Mouse (Mus musculus) heart, embryonic 10.5 days (tissue): Measurements from ENCODE around the gene Psmg3. TPM values are rescaled to one million over a fixed set of nuclear protein-coding genes. Genes with fewer than 3 reads are reported as not detected.

ENCODE experiments used
- DNase-seq: peaks from one replicate; pipeline ENCODE4 v3.0.0-alpha.2; 2017; ENCODE audit warnings: low spot score
- H3K27ac ChIP-seq: fragments of 300-500 bp; sonication (generic); 2 replicates; pipeline ENCODE4 v1.5.1; 2016; ENCODE audit warnings: mild to moderate bottlenecking
- H3K27me3 ChIP-seq: fragments of 300-500 bp; sonication (generic); 2 replicates; pipeline ENCODE4 v1.6.1; 2016; ENCODE audit warnings: mild to moderate bottlenecking; ENCODE audit not compliant: poor library complexity, insufficient read depth, severe bottlenecking
- H3K36me3 ChIP-seq: fragments of 300-500 bp; sonication (generic); 2 replicates; pipeline ENCODE4 v1.6.1; 2016; ENCODE audit warnings: mild to moderate bottlenecking, moderate library complexity
- H3K4me1 ChIP-seq: fragments of 300-500 bp; sonication (generic); 2 replicates; pipeline ENCODE4 v1.6.1; 2016; ENCODE audit warnings: mild to moderate bottlenecking
- H3K4me3 ChIP-seq: fragments of 300-500 bp; sonication (generic); 2 replicates; pipeline ENCODE4 v1.5.1; 2016; ENCODE audit warnings: mild to moderate bottlenecking, moderate library complexity
- H3K9me3 ChIP-seq: fragments of 300-500 bp; sonication (generic); 2 replicates; pipeline ENCODE4 v1.6.1; 2016; ENCODE audit warnings: mild to moderate bottlenecking, moderate library complexity
- WGBS: fragments of 180-500 bp; shearing (Covaris S2); methylation state at CpG from one replicate; pipeline ENCODE4 v1.1.7; 2016; 5-methylcytosine and 5-hydroxymethylcytosine counted together
- polyA plus RNA-seq: library from polyadenylated mRNA; unstranded; fragments of >200 nt; fragmentation: Nextera tagmentation; extraction: Ambion mirVana; gene quantifications from 2 replicates; pipeline ENCODE4 v1.2.1, GENCODE M21; 2016

Gene Psmg3
- polyA plus RNA-seq: 57.0 and 76.5 TPM in 2 replicates

- under 1% methylated on average over 43 of the region's 43 CpGs for WGBS
- no peaks in the 10 kb centered on the region for H3K27me3 ChIP-seq
- peaks cover 30% of the 10 kb centered on the region for H3K36me3 ChIP-seq
- peak within 1 kb of the TSS; percentile 90 for H3K27ac ChIP-seq
- DNase-seq: peak; percentile 96
- no peaks in the 10 kb centered on the region for H3K9me3 ChIP-seq
- peak within 1 kb of the TSS; percentile 93 for H3K4me3 ChIP-seq
- H3K4me1 ChIP-seq: peaks cover 16% of the 10 kb centered on the region
These were observed at the start of gene Psmg3, which contains the start of gene Gm26938 for GRCm38 (mm10) chr5:139826357-139827055. Psmg3 (minus strand) TSS chr5:139826885. Gm26938 (minus strand) TSS chr5:139826407.

- Histone ChIP-seq H3K4me1 (peaks cover 9% of the 10 kb centered on the region), H3K27ac (no peak overlapping the region), H3K4me3 (no peak overlapping the region), H3K27me3 (peaks cover 5% of the 10 kb centered on the region; the same call in 1 of the 2 replicates), H3K36me3 (no peaks in the 10 kb centered on the region), H3K9me3 (no peaks in the 10 kb centered on the region)
- WGBS: 71% methylated on average over 1 of the region's 1 CpGs
- DNase-seq: no peak
These were observed 44.8 kb upstream of the Psmg3 start for GRCm38 (mm10) chr5:139871526-139871925.

- no peak for DNase-seq
- H3K36me3 ChIP-seq: no peaks in the 10 kb centered on the region
- WGBS: 15% methylated on average over 4 of the region's 4 CpGs
These were observed 44.2 kb upstream of the Psmg3 start for GRCm38 (mm10) chr5:139870886-139871285.

GRCm38 (mm10) chr5:139862759-139863158 lies 36.1 kb upstream of the Psmg3 start:
- Histone ChIP-seq H3K36me3 (no peaks in the 10 kb centered on the region), H3K9me3 (no peaks in the 10 kb centered on the region), H3K27ac (no peak overlapping the region), H3K4me1 (peaks cover 3% of the 10 kb centered on the region; the same call in 1 of the 2 replicates), H3K4me3 (no peak overlapping the region), H3K27me3 (peaks cover 11% of the 10 kb centered on the region)
- no peak for DNase-seq
- WGBS: 56% methylated on average over 4 of the region's 4 CpGs

More at GRCm38 (mm10) chr5:139870886-139871285, 44.2 kb upstream of the Psmg3 start:
- no peak overlapping the region for H3K4me3 ChIP-seq
- peaks cover 5% of the 10 kb centered on the region; the same call in 1 of the 2 replicates for H3K27me3 ChIP-seq
- H3K4me1 ChIP-seq: peaks cover 9% of the 10 kb centered on the region
- no peaks in the 10 kb centered on the region for H3K9me3 ChIP-seq
- H3K27ac ChIP-seq: no peak overlapping the region

DNA sequence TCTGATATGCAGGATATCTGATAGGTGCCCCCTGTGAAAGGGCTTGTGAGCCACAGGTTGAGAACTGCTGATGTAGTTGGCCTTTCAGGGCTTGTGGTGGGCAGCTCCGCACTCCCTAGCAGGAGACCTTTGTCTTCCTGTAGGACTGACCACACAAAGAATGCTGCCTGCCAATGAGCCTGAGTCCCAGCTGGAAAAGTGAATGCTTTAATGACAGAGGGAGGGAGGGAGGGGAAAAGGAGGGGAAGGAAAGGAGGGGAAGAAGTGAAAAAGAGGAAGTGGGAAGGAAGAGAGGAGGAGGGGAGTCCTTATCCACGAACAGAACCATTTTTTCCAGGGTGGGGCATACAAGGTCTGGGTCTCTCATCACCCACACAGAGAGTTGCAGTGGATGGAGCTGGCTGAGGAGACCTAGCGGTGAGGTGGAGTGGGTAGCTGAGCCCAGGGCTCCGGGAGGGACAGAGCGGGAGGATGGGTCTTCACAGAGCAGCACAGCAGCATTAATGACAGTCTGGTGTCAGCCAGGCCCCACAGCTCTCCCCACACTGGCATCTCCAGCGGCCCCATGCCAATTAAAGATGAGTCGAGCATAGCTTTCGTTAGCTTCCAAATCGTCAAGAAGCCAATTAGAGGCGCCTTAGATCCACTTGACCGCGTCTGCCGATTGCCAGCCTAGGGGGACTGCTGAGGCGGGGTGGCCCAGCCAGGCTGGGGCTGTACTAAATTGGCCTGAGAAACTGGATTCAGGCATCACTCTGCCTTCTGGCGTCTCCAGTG lies 33.8 kb upstream of the Psmg3 start:
- Histone ChIP-seq H3K27me3 (peaks cover 11% of the 10 kb centered on the region), H3K4me3 (no peak overlapping the region), H3K4me1 (no peaks in the 10 kb centered on the region), H3K9me3 (no peaks in the 10 kb centered on the region), H3K27ac (no peak overlapping the region), H3K36me3 (no peaks in the 10 kb centered on the region)
- WGBS: 57% methylated on average over 15 of the region's 15 CpGs
- no peak for DNase-seq

GRCm38 (mm10) chr5:139849626-139850320 lies 23.1 kb upstream of the Psmg3 start:
- 74% methylated on average over 12 of the region's 12 CpGs for WGBS
- no peak overlapping the region for H3K4me3 ChIP-seq

DNA sequence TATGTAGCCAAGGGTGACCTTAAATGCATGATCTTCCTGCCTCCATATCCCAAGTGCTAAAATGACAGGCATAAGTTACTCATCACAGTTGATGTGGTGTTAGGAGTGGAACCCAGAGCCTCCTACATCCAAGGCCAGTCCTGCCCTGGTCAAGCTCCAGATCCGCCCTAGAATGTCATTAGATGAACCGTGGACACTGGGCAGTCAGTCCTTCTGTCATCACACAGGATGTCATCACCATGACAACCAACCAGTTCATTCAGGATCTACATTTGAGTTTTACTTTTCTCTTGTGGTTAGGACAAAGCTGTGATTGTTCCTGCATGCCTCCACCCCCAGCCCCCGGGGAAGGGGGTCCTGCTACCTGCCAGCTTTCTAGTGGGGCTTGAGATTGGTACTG lies 12.5 kb upstream of the Psmg3 start:
- Histone ChIP-seq H3K36me3 (no peaks in the 10 kb centered on the region), H3K27ac (no peak overlapping the region), H3K4me1 (no peaks in the 10 kb centered on the region), H3K9me3 (peaks cover 5% of the 10 kb centered on the region; the same call in 1 of the 2 replicates), H3K4me3 (no peak overlapping the region), H3K27me3 (peaks cover 41% of the 10 kb centered on the region; the same call in 1 of the 2 replicates)
- DNase-seq: no peak
- WGBS: 43% methylated on average over 3 of the region's 3 CpGs

More at GRCm38 (mm10) chr5:139849626-139850320, 23.1 kb upstream of the Psmg3 start:
- peaks cover 33% of the 10 kb centered on the region; the same call in 1 of the 2 replicates for H3K27me3 ChIP-seq
- H3K9me3 ChIP-seq: 0 out of 2 replicates have a peak, but pooled peaks cover 2% of the 10 kb centered on the region
- no peaks in the 10 kb centered on the region for H3K36me3 ChIP-seq
- DNase-seq: no peak
- H3K4me1 ChIP-seq: peaks cover 8% of the 10 kb centered on the region
- H3K27ac ChIP-seq: no peak overlapping the region

GRCm38 (mm10) chr5:139838476-139838892 lies 11.8 kb upstream of the Psmg3 start:
- H3K36me3 ChIP-seq: no peaks in the 10 kb centered on the region
- 19% methylated on average over 2 of the region's 2 CpGs for WGBS
- H3K4me1 ChIP-seq: no peaks in the 10 kb centered on the region
- no peak overlapping the region for H3K4me3 ChIP-seq
- DNase-seq: no peak
- peaks cover 1% of the 10 kb centered on the region; the same call in 1 of the 2 replicates for H3K9me3 ChIP-seq
- H3K27ac ChIP-seq: no peak overlapping the region
- H3K27me3 ChIP-seq: peaks cover 37% of the 10 kb centered on the region; the same call in 1 of the 2 replicates

- Histone ChIP-seq H3K4me1 (no peaks in the 10 kb centered on the region), H3K27me3 (peaks cover 13% of the 10 kb centered on the region; the same call in 1 of the 2 replicates), H3K27ac (no peak overlapping the region), H3K9me3 (no peaks in the 10 kb centered on the region), H3K4me3 (no peak overlapping the region), H3K36me3 (no peaks in the 10 kb centered on the region)
- WGBS: 80% methylated on average over 7 of the region's 7 CpGs
- no peak for DNase-seq
These were observed 9.0 kb upstream of the Psmg3 start for GRCm38 (mm10) chr5:139835706-139836105.

GRCm38 (mm10) chr5:139832125-139832524 lies 5.4 kb upstream of the Psmg3 start:
- H3K36me3 ChIP-seq: no peaks in the 10 kb centered on the region
- no peak overlapping the region for H3K27ac ChIP-seq
- WGBS: 55% methylated on average over 7 of the region's 7 CpGs
- peaks cover 12% of the 10 kb centered on the region; the same call in 1 of the 2 replicates for H3K27me3 ChIP-seq
- no peaks in the 10 kb centered on the region for H3K4me1 ChIP-seq
- H3K9me3 ChIP-seq: no peaks in the 10 kb centered on the region
- no peak for DNase-seq
- no peak overlapping the region for H3K4me3 ChIP-seq

DNA sequence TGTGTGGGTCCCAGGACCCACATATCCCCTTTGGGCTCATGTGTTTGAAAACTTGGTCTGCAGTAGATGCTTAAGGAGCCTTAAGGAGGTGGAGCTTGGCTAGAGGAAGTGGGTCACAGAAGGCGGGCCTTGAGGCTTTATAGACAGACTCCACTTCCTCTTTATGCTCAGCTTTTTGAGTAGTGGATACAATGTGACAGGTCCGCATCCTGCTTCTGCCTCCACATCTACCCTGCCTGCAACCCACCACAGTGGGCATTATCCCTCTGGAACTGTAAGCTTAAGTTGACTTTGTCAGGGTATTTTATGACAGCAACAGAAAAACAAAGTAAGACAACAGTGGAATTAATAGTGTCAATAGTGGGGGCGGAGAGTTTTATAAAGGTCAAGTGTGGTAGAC lies 4.0 kb upstream of the Psmg3 start:
- no peak overlapping the region for H3K27ac ChIP-seq

DNA sequence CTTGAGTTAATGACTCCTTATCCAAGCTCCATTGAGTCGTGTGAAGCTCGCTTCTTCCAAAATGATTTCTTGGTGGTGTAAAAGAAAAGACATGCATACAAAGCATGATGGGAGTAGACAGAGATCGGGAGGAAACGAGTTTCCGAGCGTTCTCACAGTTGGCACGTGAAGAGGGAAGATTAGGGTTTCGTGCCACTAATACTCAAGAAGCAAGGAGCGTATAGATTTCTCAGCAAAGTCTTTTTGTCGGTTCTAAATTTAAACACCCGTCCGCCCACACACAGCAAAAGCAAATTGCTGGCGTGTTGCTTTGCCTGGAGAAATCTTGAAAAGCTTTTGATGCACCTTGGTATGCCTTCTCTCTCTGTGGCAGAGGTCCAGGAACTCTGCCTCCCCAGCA lies 2.7 kb upstream of the Psmg3 start:
- H3K4me3 ChIP-seq: no peak overlapping the region
- no peaks in the 10 kb centered on the region for H3K27me3 ChIP-seq
- H3K9me3 ChIP-seq: no peaks in the 10 kb centered on the region
- H3K36me3 ChIP-seq: peaks cover 4% of the 10 kb centered on the region
- H3K4me1 ChIP-seq: peaks cover 12% of the 10 kb centered on the region
- DNase-seq: no peak
- H3K27ac ChIP-seq: no peak overlapping the region
- 78% methylated on average over 13 of the region's 13 CpGs for WGBS

More for the DNA sequence above, 4.0 kb upstream of the Psmg3 start:
- no peaks in the 10 kb centered on the region for H3K36me3 ChIP-seq
- 77% methylated on average over 3 of the region's 3 CpGs for whole genome bisulfite sequencing
- no peaks in the 10 kb centered on the region for H3K9me3 ChIP-seq
- H3K4me3 ChIP-seq: no peak overlapping the region
- peaks cover 4% of the 10 kb centered on the region; the same call in 1 of the 2 replicates for H3K27me3 ChIP-seq
- DNase-seq: no peak
- peaks cover 6% of the 10 kb centered on the region for H3K4me1 ChIP-seq
